Mouse (Mus musculus): ENCODE measurements around the gene Usp29.
"Not testable (repeated sequence)": the region's sequence is repeated elsewhere in the genome, so short reads cannot be mapped to it uniquely, and the experiment has no call there.

The Usp29 gene

GRCm38 (mm10) chr7:6879512-6880164, 149.3 kb downstream of the Usp29 start:
- DNase-seq = no peak

- not testable (repeated sequence) for DNase-seq
Observed at GRCm38 (mm10) chr7:6880918-6881317, 150.5 kb downstream of the Usp29 start.

- no peak for DNase-seq
Observed at GRCm38 (mm10) chr7:6881473-6882046, 151.2 kb downstream of the Usp29 start.

- no peak for DNase-seq
Observed at GRCm38 (mm10) chr7:6883376-6884147, 153.2 kb downstream of the Usp29 start.

- no peak for DNase-seq
Observed at GRCm38 (mm10) chr7:6885416-6885815, 155.0 kb downstream of the Usp29 start.

- DNase-seq = no peak
Observed at GRCm38 (mm10) chr7:6886896-6887295, 156.5 kb downstream of the Usp29 start.

GRCm38 (mm10) chr7:6889871-6890270, 159.5 kb downstream of the Usp29 start:
- DNase-seq = no peak

GRCm38 (mm10) chr7:6891206-6891605, 160.8 kb downstream of the Usp29 start:
- DNase-seq = no peak

- not testable (repeated sequence) for DNase-seq
Observed at GRCm38 (mm10) chr7:6897021-6897420, 166.6 kb downstream of the Usp29 start.

- DNase-seq = no peak
Observed at GRCm38 (mm10) chr7:6900672-6901071, 170.3 kb downstream of the Usp29 start.

- DNase-seq = no peak
Observed at GRCm38 (mm10) chr7:6903489-6903888, 173.1 kb downstream of the Usp29 start.

- no peak for DNase-seq
Observed at GRCm38 (mm10) chr7:6910527-6910926, 180.1 kb downstream of the Usp29 start.

- DNase-seq = no peak
Observed at GRCm38 (mm10) chr7:6911731-6912130, 181.4 kb downstream of the Usp29 start.

- DNase-seq = peak; percentile 67
Observed at GRCm38 (mm10) chr7:6913439-6914380, 183.3 kb downstream of the Usp29 start.

- DNase-seq = no peak
Observed at GRCm38 (mm10) chr7:6917126-6917525, 186.7 kb downstream of the Usp29 start.

- DNase-seq = peak; percentile 95
Observed at GRCm38 (mm10) chr7:6918267-6918666, 187.9 kb downstream of the Usp29 start.

GRCm38 (mm10) chr7:6919131-6919870, 188.9 kb downstream of the Usp29 start:
- DNase-seq = no peak

- no peak for DNase-seq
Observed at GRCm38 (mm10) chr7:6923515-6923914, 193.1 kb downstream of the Usp29 start.

GRCm38 (mm10) chr7:6925926-6926730, 195.8 kb downstream of the Usp29 start:
- no peak for DNase-seq

- DNase-seq = no peak
Observed at GRCm38 (mm10) chr7:6926731-6926995, 196.3 kb downstream of the Usp29 start.

- DNase-seq = no peak
Observed at GRCm38 (mm10) chr7:6929286-6929685, 198.9 kb downstream of the Usp29 start.

- DNase-seq = no peak
Observed at GRCm38 (mm10) chr7:6934741-6935140, 204.4 kb downstream of the Usp29 start.

All from kidney, postnatal 10 days (tissue).